Mouse (Mus musculus) embryonic fibroblast, embryonic 13.5 days (primary cell): Measurements from ENCODE around the gene Hist1h3d. TPM values are rescaled to one million over a fixed set of nuclear protein-coding genes. Genes with fewer than 3 reads are reported as not detected.
A peak's percentile ranks its signal among the peaks of the same experiment; 100 is the strongest.
"Not testable (repeated sequence)": the region's sequence is repeated elsewhere in the genome, so short reads cannot be mapped to it uniquely, and the experiment has no call there.

Experiments used
- H3K27ac ChIP-seq: 2 replicates; pipeline ENCODE4 v1.5.1; 2012; ENCODE audit warnings: low read length, control low read depth, inconsistent platforms; ENCODE audit not compliant: insufficient read depth
- H3K4me1 ChIP-seq: 2 replicates; pipeline ENCODE4 v1.6.1; 2011; ENCODE audit warnings: low read length; ENCODE audit not compliant: control insufficient read depth, insufficient read depth
- H3K4me3 ChIP-seq: 2 replicates; pipeline ENCODE4 v1.5.1; 2011; ENCODE audit warnings: mild to moderate bottlenecking, control low read depth, low read length; ENCODE audit not compliant: insufficient read depth
- CTCF ChIP-seq: IDR thresholded peaks from 2 replicates; pipeline ENCODE4 v1.5.1; 2011; ENCODE audit warnings: mild to moderate bottlenecking, control low read depth, low read length, moderate library complexity, borderline replicate concordance; ENCODE audit not compliant: insufficient read depth
- POLR2A ChIP-seq: IDR thresholded peaks from 2 replicates; pipeline ENCODE4 v1.6.1; 2011; ENCODE audit warnings: low read depth, mild to moderate bottlenecking, control low read depth, low read length, moderate library complexity
- polyA plus RNA-seq: library from polyadenylated mRNA; stranded (reverse); fragments of >200 nt; gene quantifications from 2 replicates; pipeline ENCODE4 v1.2.4, GENCODE M21; 2011; ENCODE audit warnings: low read depth; ENCODE audit not compliant: missing spikeins, insufficient read length

Gene Hist1h3d
- polyA plus RNA-seq, 1 experiment = 5.1 TPM

DNA sequence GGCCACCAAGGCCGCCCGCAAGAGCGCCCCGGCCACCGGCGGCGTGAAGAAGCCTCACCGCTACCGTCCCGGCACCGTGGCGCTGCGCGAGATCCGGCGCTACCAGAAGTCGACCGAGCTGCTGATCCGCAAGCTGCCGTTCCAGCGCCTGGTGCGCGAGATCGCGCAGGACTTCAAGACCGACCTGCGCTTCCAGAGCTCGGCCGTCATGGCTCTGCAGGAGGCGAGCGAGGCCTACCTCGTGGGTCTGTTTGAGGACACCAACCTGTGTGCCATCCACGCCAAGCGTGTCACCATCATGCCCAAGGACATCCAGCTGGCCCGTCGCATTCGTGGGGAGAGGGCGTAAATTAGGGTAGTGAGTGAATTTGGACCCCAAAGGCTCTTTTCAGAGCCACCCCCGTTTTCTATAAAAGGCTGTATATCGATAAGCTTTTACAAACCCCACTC, 326 bp downstream of the Hist1h3d start:
- Histone ChIP-seq H3K4me3 (peak overlapping the region; percentile 54), H3K27ac (peak overlapping the region; percentile 80)
- peak; percentile 81 for TF ChIP-seq POLR2A
- not testable (repeated sequence) for H3K4me1 ChIP-seq

DNA sequence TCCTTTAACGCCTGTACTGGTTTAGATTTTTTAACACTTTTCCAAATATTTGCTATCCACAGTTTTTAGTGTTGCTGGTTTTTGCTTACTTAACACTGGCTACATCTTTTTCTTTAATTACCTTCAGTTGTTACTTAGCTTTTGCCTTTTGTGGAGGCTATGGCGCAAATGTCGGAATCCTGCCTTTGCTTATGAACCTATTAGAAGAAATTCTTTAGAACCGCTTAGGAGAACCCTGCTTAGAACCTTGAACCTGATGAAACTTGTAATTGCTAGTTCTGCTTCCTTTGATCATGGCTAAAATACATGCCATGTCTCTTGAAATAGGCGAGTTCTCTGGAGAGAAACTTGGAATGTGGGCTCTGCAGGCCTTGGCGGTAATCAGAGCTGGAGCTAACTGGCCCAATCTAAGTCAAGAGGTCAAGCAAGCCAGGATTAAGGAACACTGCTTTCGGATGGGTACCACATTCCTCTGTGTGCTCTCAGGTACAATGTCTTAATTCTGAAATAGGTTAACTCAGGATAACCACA, 853 bp downstream of the Hist1h3d start:
- Histone ChIP-seq H3K27ac (peak overlapping the region; percentile 80), H3K4me1 (no peaks in the 10 kb centered on the region), H3K4me3 (peak overlapping the region; percentile 54)
- peak; percentile 72 for TF ChIP-seq POLR2A
- no peak for TF ChIP-seq CTCF

DNA sequence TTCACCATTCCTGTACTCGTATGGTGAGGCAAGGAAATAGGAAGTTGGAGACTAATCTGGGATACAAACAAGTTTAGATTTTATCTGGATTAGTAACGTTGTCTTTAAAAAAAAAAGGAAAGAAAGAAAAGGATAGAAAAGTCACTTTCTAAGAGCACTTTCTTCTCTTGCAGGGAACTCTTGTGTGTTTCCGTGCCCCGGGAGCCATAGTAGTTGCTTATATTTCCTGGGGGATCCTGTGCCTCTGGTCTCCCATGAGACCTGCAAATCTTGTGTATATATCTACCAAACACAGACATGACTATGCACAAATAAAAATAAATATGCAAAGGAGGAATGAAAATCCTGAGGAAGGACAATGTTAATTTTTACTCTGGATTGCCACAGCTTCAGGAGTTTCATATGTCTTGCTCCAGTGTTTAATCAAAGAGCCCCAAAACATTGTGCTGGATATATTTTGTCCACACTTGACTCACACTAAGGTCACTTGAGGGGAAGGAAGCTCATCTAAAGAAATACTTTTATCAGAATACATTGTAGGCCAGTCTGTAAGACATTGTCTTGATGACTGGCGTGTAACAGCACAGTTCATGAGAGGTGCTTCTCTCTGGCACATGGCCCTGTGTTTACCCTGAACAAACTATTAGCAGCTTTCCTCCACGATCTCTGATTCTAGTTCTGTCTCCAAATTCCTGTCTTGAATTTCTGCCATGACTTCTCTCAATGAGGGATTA, 1.5 kb downstream of the Hist1h3d start:
- H3K4me3 ChIP-seq = peak overlapping the region; percentile 54
- no peaks in the 10 kb centered on the region for H3K4me1 ChIP-seq
- H3K27ac ChIP-seq = peak overlapping the region; percentile 76
- TF ChIP-seq POLR2A (no peak), CTCF (no peak)

DNA sequence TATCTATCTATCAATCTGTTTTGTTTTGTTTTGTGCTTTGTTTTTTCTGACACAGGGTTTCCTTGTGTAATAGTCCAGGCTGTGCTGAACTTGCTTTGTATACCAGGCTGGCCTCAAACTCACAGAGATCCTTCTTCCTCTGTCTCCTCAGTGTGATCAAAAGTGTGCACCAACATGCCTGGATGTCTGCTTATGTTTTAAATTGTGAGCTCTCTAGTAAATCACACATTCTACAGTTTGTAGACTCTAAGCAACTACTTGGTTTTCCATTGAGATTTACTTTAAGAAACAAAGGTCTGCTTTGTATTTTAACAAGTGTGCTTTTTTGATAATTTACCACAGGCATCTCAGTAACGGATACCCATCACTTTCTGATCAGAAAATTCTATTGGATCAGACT, 2.3 kb downstream of the Hist1h3d start:
- TF ChIP-seq POLR2A (no peak), CTCF (no peak)
- Histone ChIP-seq H3K27ac (no peak overlapping the region), H3K4me1 (no peaks in the 10 kb centered on the region)

DNA sequence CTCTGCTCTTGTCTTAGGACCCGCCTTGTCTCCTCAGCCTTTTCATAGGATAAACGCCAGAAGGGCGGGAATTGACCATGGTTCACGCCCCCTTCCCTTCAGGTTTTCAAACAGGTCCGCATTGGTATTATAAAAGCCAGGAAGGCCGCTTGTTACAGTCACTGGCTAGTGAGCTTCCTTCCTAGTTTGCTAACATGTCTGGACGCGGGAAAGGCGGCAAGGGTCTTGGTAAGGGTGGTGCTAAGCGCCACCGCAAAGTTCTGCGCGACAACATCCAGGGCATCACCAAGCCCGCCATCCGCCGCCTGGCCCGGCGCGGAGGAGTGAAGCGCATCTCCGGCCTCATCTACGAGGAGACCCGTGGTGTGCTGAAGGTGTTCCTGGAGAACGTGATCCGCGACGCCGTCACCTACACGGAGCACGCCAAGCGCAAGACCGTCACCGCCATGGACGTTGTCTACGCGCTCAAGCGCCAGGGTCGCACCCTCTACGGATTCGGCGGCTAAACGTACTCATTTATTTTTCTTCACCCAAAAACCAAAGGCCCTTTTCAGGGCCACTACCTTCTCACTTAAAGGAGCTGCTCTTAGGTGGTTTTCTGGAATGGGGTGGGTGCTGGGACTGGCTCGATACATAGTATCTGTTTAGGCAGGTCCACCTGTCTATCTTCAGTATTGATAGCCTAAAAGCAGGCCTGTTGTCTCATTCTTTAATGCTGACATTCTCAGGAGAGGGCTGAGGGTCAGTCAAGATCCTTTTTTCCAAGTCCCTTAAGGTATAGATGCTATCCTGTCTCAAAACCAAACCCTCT, 6.0 kb downstream of the Hist1h3d start, which contains the start of gene Hist1h4d:
Gene Hist1h4d, plus strand, starts transcription at position 191 of the 811 bp plus-strand sequence.
- TF ChIP-seq CTCF (no peak), POLR2A (peak; percentile 100)
- H3K4me1 ChIP-seq = peaks cover 3% of the 10 kb centered on the region
- peak within 1 kb of the TSS; percentile 59 for H3K27ac ChIP-seq
- peak within 1 kb of the TSS; percentile 66 for H3K4me3 ChIP-seq

More for the DNA sequence above, 2.3 kb downstream of the Hist1h3d start:
- H3K4me3 ChIP-seq = no peak overlapping the region

DNA sequence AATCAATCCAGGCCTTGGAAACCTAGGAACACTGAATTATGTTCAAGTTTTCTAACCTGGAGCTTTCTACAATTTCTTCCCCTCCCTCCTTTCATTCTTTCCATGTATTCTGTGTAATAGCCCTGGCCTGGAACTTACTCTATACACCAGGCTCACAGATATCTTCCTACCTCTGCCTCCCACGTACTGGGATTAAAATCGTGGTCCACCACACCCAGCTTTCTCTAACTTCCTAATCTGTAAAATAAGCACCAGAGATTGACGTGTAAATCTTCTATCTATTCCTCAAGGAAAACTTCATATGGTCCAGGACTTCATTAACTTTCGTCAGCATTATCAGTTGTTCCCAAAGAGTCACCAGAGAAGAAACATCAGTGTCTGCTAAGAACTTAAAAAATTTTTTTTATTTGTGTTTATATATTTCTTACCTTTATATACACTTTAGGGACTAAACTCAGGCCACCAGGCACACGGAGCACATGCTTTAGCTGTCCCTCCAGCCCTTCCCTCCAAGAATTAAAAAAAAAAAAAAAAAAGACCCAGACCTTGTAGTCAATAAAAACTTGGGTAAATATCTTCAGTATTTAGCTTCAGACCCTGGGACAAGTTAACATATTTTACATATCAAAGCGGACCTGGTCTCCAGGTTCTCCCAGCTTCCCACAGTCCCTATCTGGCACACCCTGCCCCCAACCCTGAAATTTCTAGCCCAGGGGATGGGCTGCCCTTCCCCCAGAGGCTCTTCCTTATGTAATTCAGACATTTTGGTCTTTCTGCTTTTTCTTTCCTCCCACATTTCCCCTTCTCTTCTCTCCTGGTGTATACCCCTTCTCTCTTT, 6.9 kb downstream of the Hist1h3d start:
- H3K4me3 ChIP-seq = peak overlapping the region; percentile 66
- peak overlapping the region; percentile 64 for H3K27ac ChIP-seq
- peaks cover 3% of the 10 kb centered on the region for H3K4me1 ChIP-seq
- peak; percentile 57 for TF ChIP-seq POLR2A
- TF ChIP-seq CTCF = no peak

DNA sequence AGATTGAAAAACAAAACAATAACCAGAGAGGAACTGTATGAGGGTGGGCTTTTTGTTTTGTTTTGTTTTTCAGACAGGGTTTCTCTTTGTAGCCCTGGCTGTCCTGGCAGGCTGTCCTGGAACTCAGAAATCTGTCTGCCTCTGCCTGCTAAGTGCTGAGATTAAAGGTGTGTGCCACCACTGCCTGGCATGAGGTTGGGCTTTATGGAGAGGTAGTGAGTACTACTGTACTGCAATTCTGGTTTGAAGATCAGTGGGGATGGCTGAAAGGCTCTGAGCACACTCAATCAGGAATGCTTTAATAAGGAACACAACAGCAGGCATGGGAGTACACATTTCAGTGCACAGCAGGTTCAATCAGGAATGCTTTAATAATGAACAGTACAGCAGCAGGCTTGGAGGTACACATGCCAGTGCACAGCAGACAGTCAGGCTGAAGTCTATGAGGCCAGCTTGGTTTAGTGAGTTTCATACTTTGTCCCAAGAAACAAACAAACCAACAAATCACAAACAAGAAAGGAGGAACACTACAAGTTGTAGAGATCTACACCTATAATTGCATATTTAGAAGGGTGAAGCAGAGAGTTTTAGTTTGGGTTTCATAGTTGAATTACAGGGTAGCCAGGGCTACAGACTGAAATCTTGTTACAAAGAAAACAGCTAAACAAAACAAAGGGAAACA, 8.0 kb downstream of the Hist1h3d start:
- H3K4me1 ChIP-seq = peaks cover 3% of the 10 kb centered on the region
- no peak overlapping the region; the same call in 1 of the 2 replicates for H3K4me3 ChIP-seq
- TF ChIP-seq CTCF (no peak), POLR2A (no peak)
- H3K27ac ChIP-seq = peak overlapping the region; percentile 64

DNA sequence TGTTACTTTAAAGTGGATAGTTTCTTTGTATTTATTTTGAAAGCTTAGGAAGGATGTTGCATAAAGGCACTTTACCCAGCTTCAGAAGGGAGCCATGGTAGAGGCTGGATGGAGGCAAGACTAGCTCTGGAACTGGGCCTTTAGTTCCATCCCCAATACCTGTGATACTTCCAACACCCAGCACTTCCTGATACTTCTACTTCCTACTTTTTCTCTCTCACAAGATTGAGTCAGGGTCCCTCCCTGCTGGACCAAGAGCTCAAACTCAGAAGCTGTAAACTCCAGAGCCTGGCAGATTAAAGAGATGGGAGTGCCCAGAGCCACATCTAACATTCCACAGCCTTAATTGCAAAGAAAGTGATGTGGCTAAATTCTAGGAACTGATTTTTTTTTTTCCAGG, 8.8 kb downstream of the Hist1h3d start:
- H3K4me3 ChIP-seq = peak overlapping the region; percentile 7; the same call in 1 of the 2 replicates
- peaks cover 3% of the 10 kb centered on the region for H3K4me1 ChIP-seq
- peak overlapping the region; percentile 80 for H3K27ac ChIP-seq
- TF ChIP-seq CTCF (no peak), POLR2A (peak; percentile 8; the same call in 1 of the 2 replicates)

DNA sequence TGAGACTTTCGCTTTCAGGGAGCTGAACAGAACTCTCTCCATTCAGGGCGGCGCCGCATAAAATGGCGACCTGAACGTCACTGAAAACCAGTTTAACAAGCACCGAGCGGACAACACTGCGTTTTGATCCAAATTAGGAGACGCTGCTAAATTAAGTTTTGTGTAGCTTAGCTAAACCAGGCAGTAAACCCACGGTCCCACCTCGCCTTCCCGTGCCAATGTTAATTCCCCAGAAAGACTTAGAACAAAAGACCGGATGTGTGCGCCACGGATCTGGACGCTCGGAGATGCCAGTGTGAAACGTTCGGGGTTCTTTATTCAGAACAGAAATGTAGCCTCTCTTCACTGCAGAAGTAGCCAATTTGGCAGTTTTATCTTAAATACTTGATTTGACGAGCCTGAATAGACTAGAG, 9.5 kb downstream of the Hist1h3d start:
- Histone ChIP-seq H3K27ac (peak overlapping the region; percentile 80), H3K4me3 (peak overlapping the region; percentile 24), H3K4me1 (peaks cover 3% of the 10 kb centered on the region)
- TF ChIP-seq CTCF (no peak), POLR2A (peak; percentile 88)
